Mouse (Mus musculus): ENCODE data around the gene Nav2.

DNA sequence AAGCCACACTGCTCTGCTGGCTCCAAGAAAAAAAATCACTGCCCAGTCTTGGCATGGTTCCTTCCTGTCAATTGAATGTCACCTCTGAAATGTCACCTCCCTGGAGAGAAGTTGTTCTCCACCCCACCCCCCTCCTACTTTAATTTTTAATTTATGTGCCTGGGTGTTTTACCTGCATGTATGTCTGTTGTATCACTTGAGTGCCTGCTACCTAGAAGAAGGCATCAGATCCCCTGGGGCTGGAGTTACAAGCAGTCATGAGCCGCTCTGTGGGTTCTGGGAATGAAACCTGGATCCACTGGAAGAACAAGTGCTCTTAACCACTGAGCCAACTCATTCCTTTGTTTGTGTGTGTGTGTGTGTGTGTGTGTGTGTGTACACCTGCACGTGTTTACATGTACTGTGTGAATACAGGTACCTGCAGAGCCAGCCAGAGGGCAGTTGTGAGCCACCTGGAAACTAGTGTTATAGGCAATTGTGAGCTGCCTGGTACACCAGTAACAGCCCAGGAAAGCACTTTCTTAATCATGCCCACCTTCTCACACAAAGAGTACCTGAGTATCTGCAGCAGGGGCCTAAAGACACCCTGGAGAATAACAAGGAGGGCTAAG lies 433.5 kb downstream of the Nav2 start:
- TF ChIP-seq CTCF (IDR thresholded peaks at IDR 0.05): peak; percentile 44
- no peak for TF ChIP-seq EP300 (IDR thresholded peaks at IDR 0.05)

Data from lung, postnatal 0 days (tissue).